Mouse (Mus musculus): ENCODE data around the gene Sympk. TPM values are rescaled to one million over a fixed set of nuclear protein-coding genes. Genes with fewer than 3 reads are reported as not detected.

Sympk gene
- total RNA-seq (2021) = 10 to 100 TPM; 61.8 to 65.7 TPM
- long read RNA-seq, experiment 1, partial matches to known transcripts = 4 of 9 reads
- long read RNA-seq, experiment 1, other reads (novel, unspliced or antisense) = 5 of 9 reads
- long read RNA-seq, experiment 2, partial matches to known transcripts = 8 of 9 reads
- long read RNA-seq, experiment 2, other reads (novel, unspliced or antisense) = 1 of 9 reads

- intact Hi-C loops (cut with DNase I) = no loop called here
- DNase-seq = peak; percentile 89 to 94
These were observed at the start of gene Sympk for GRCm38 (mm10) chr7:19024096-19024506. Gene Sympk (plus strand): TSS chr7:19024377.

- intact Hi-C loops (cut with DNase I) = no loop called here
- DNase-seq = no peak
These were observed 45.8 kb upstream of the Sympk start for GRCm38 (mm10) chr7:18978381-18978780.

GRCm38 (mm10) chr7:18986503-18986902, 37.7 kb upstream of the Sympk start:
- no peak for DNase-seq
- intact Hi-C loops (cut with DNase I) = no loop called here

GRCm38 (mm10) chr7:18987100-18987499, 37.1 kb upstream of the Sympk start, which contains the start of gene Nanos2:
Gene Nanos2 (plus strand): TSS chr7:18987400.
- intact Hi-C loops (cut with DNase I) = no loop called here
- DNase-seq = no peak

- intact Hi-C loops (cut with DNase I) = no loop called here
- no peak for DNase-seq
These were observed 36.4 kb upstream of the Sympk start for GRCm38 (mm10) chr7:18987747-18988146.

GRCm38 (mm10) chr7:18988780-18989179, 35.4 kb upstream of the Sympk start:
- intact Hi-C loops (cut with DNase I) = no loop called here
- DNase-seq = no peak

GRCm38 (mm10) chr7:18989995-18990394, 34.2 kb upstream of the Sympk start:
- intact Hi-C loops (cut with DNase I) = loop anchor here (5.0 kb wide), 1 partner anchor 83 kb away; no protein-coding TSS in a partner anchor
- no peak for DNase-seq

- intact Hi-C loops (cut with DNase I) = loop anchor here (5.0 kb wide), 1 partner anchor 83 kb away; no protein-coding TSS in a partner anchor
- DNase-seq = peak; percentile 99 to 100
These were observed 33.4 kb upstream of the Sympk start, which contains the start of gene Mypop for GRCm38 (mm10) chr7:18990601-18991295. Gene Mypop (plus strand): TSS chr7:18991245.

GRCm38 (mm10) chr7:18991660-18992293, 32.4 kb upstream of the Sympk start:
- intact Hi-C loops (cut with DNase I) = loop anchor here (5.0 kb wide), 1 partner anchor 84 kb away; no protein-coding TSS in a partner anchor
- DNase-seq = no peak

- intact Hi-C loops (cut with DNase I) = loop anchor here (5.0 kb wide), 1 partner anchor 85 kb away; no protein-coding TSS in a partner anchor
- no peak for DNase-seq
These were observed 31.9 kb upstream of the Sympk start for GRCm38 (mm10) chr7:18992294-18992675.

- DNase-seq = no peak
- intact Hi-C loops (cut with DNase I) = loop anchor here (5.0 kb wide), 1 partner anchor 86 kb away; no protein-coding TSS in a partner anchor
These were observed 31.1 kb upstream of the Sympk start for GRCm38 (mm10) chr7:18993036-18993435.

GRCm38 (mm10) chr7:18998835-18999234, 25.3 kb upstream of the Sympk start:
- intact Hi-C loops (cut with DNase I) = no loop called here
- DNase-seq = no peak

- no peak for DNase-seq
- intact Hi-C loops (cut with DNase I) = no loop called here
These were observed 23.8 kb upstream of the Sympk start for GRCm38 (mm10) chr7:19000421-19000820.

- peak; percentile 46 to 51 for DNase-seq
- intact Hi-C loops (cut with DNase I) = no loop called here
These were observed 22.9 kb upstream of the Sympk start for GRCm38 (mm10) chr7:19001066-19001806.

- intact Hi-C loops (cut with DNase I) = no loop called here
- no peak for DNase-seq
These were observed 22.4 kb upstream of the Sympk start for GRCm38 (mm10) chr7:19001807-19002085.

- intact Hi-C loops (cut with DNase I) = no loop called here
- no peak for DNase-seq
These were observed 22.1 kb upstream of the Sympk start for GRCm38 (mm10) chr7:19002115-19002514.

- peak; percentile 47 to 75 for DNase-seq
- intact Hi-C loops (cut with DNase I) = no loop called here
These were observed 21.2 kb upstream of the Sympk start for GRCm38 (mm10) chr7:19002848-19003498.

GRCm38 (mm10) chr7:19003902-19004630, 20.1 kb upstream of the Sympk start, which contains the start of gene Irf2bp1:
Gene Irf2bp1 (plus strand): TSS chr7:19004044.
- intact Hi-C loops (cut with DNase I) = no loop called here
- peak; percentile 91 to 93 for DNase-seq

GRCm38 (mm10) chr7:19004631-19005079, 19.5 kb upstream of the Sympk start:
- intact Hi-C loops (cut with DNase I) = loop anchor here (5.0 kb wide), 1 partner anchor 112 kb away; no protein-coding TSS in a partner anchor
- DNase-seq = peak in 1 of 2 experiments; percentile 16
